Mouse (Mus musculus) limb, embryonic 11.5 days (tissue): ENCODE data around the gene Camk2g. TPM values are rescaled to one million over a fixed set of nuclear protein-coding genes. Genes with fewer than 3 reads are reported as not detected.

Experiments
- ATAC-seq: fragments of 200-750 bp; cut with Nextera tagmentation; 2 replicates; pipeline ENCODE4 v1.8.0; 2017; ENCODE audit warnings: low read depth; ENCODE audit not compliant: insufficient number of reproducible peaks, low FRiP score, low TSS enrichment
- DNase-seq: peaks from one replicate; pipeline ENCODE4 v3.0.0-alpha.2; 2015; ENCODE audit warnings: low spot score
- H3K27ac ChIP-seq: fragments of 300-500 bp; sonication (generic); replicated peaks from 2 replicates; pipeline ENCODE4 v1.5.1; 2014; ENCODE audit warnings: low read depth, mild to moderate bottlenecking, low read length
- H3K27me3 ChIP-seq: fragments of 300-500 bp; sonication (generic); 2 replicates; pipeline ENCODE4 v1.6.1; 2014; ENCODE audit warnings: mild to moderate bottlenecking, low read length, mixed read lengths; ENCODE audit not compliant: control insufficient read depth, insufficient read depth
- H3K36me3 ChIP-seq: fragments of 300-500 bp; sonication (generic); 2 replicates; pipeline ENCODE4 v1.6.1; 2014; ENCODE audit warnings: mild to moderate bottlenecking, low read length, moderate library complexity, mixed read lengths; ENCODE audit not compliant: control insufficient read depth, insufficient read depth
- H3K4me1 ChIP-seq: fragments of 300-500 bp; sonication (generic); 2 replicates; pipeline ENCODE4 v1.6.1; 2014; ENCODE audit warnings: low read length, mixed read lengths; ENCODE audit not compliant: control insufficient read depth, insufficient read depth
- H3K4me2 ChIP-seq: fragments of 300-500 bp; sonication (generic); 2 replicates; pipeline ENCODE4 v1.6.1; 2014; ENCODE audit warnings: low read depth, mild to moderate bottlenecking, moderate library complexity; ENCODE audit not compliant: severe bottlenecking
- H3K4me3 ChIP-seq: fragments of 300-500 bp; sonication (generic); 2 replicates; pipeline ENCODE4 v1.5.1; 2014; ENCODE audit warnings: low read depth, low read length
- H3K9ac ChIP-seq: fragments of 300-500 bp; sonication (generic); 2 replicates; pipeline ENCODE4 v1.6.1; 2014; ENCODE audit warnings: mild to moderate bottlenecking, low read length
- H3K9me3 ChIP-seq: fragments of 300-500 bp; sonication (generic); 2 replicates; pipeline ENCODE4 v1.6.1; 2016; ENCODE audit warnings: low read length; ENCODE audit not compliant: control insufficient read depth
- WGBS: fragments of 180-500 bp; shearing (Covaris S2); extraction: QIAGEN DNeasy Blood & Tissue Kit; methylation state at CpG from one replicate; pipeline ENCODE4 v1.1.7; 2014; 5-methylcytosine and 5-hydroxymethylcytosine counted together
- polyA plus RNA-seq: library from polyadenylated mRNA; unstranded; fragments of >200 nt; fragmentation: Nextera tagmentation; extraction: Ambion mirVana; gene quantifications from 2 replicates; pipeline ENCODE4 v1.2.1, GENCODE M21; 2014

Gene Camk2g
- polyA plus RNA-seq, 1 experiment from 2014 or later = 60.2 TPM

GRCm38 (mm10) chr14:20786020-20786419 is 7.9 kb downstream of the Camk2g start:
- Histone ChIP-seq H3K9ac (no peak overlapping the region), H3K9me3 (no peaks in the 10 kb centered on the region), H3K27me3 (no peaks in the 10 kb centered on the region), H3K4me2 (no peak overlapping the region), H3K27ac (no peak overlapping the region), H3K4me3 (no peak overlapping the region), H3K36me3 (peaks cover 12% of the 10 kb centered on the region; the same call in 1 of the 2 replicates), H3K4me1 (0 out of 2 replicates have a peak, but pooled peaks cover 8% of the 10 kb centered on the region)
- no peak for ATAC-seq
- DNase-seq = no peak
- WGBS = 87% methylated on average over 5 of the region's 5 CpGs

GRCm38 (mm10) chr14:20785231-20785630 is 8.7 kb downstream of the Camk2g start:
- WGBS = 79% methylated on average over 1 of the region's 1 CpGs
- no peak overlapping the region for H3K4me3 ChIP-seq
- H3K27me3 ChIP-seq = no peaks in the 10 kb centered on the region
- H3K27ac ChIP-seq = no peak overlapping the region
- no peak for ATAC-seq
- no peak for DNase-seq
- H3K36me3 ChIP-seq = peaks cover 12% of the 10 kb centered on the region; the same call in 1 of the 2 replicates
- H3K9ac ChIP-seq = no peak overlapping the region
- no peaks in the 10 kb centered on the region for H3K9me3 ChIP-seq
- no peak overlapping the region for H3K4me2 ChIP-seq
- H3K4me1 ChIP-seq = 0 out of 2 replicates have a peak, but pooled peaks cover 8% of the 10 kb centered on the region

GRCm38 (mm10) chr14:20784708-20785107 is 9.2 kb downstream of the Camk2g start:
- 86% methylated on average over 7 of the region's 7 CpGs for WGBS
- H3K4me1 ChIP-seq = 0 out of 2 replicates have a peak, but pooled peaks cover 8% of the 10 kb centered on the region
- DNase-seq (no peak), ATAC-seq (no peak)
- no peaks in the 10 kb centered on the region for H3K27me3 ChIP-seq
- H3K4me2 ChIP-seq = no peak overlapping the region
- H3K4me3 ChIP-seq = no peak overlapping the region
- H3K36me3 ChIP-seq = peaks cover 12% of the 10 kb centered on the region; the same call in 1 of the 2 replicates
- H3K9ac ChIP-seq = no peak overlapping the region
- H3K27ac ChIP-seq = no peak overlapping the region
- H3K9me3 ChIP-seq = no peaks in the 10 kb centered on the region

- H3K9me3 ChIP-seq = no peaks in the 10 kb centered on the region
- H3K4me2 ChIP-seq = no peak overlapping the region
- no peak for ATAC-seq
Observed at GRCm38 (mm10) chr14:20783526-20783925, 10.4 kb downstream of the Camk2g start.

GRCm38 (mm10) chr14:20782860-20783259 is 11.0 kb downstream of the Camk2g start:
- 91% methylated on average over 7 of the region's 7 CpGs for WGBS
- ATAC-seq (no peak), DNase-seq (no peak)
- no peak overlapping the region for H3K4me2 ChIP-seq
- 0 out of 2 replicates have a peak, but pooled peaks cover 8% of the 10 kb centered on the region for H3K4me1 ChIP-seq
- H3K27me3 ChIP-seq = no peaks in the 10 kb centered on the region
- H3K27ac ChIP-seq = no peak overlapping the region
- no peak overlapping the region for H3K9ac ChIP-seq
- no peaks in the 10 kb centered on the region for H3K9me3 ChIP-seq
- peaks cover 19% of the 10 kb centered on the region; the same call in 1 of the 2 replicates for H3K36me3 ChIP-seq
- H3K4me3 ChIP-seq = no peak overlapping the region

More at GRCm38 (mm10) chr14:20783526-20783925, 10.4 kb downstream of the Camk2g start:
- Histone ChIP-seq H3K27ac (no peak overlapping the region), H3K4me1 (0 out of 2 replicates have a peak, but pooled peaks cover 8% of the 10 kb centered on the region), H3K4me3 (no peak overlapping the region), H3K27me3 (no peaks in the 10 kb centered on the region), H3K36me3 (peaks cover 14% of the 10 kb centered on the region; the same call in 1 of the 2 replicates), H3K9ac (no peak overlapping the region)
- no peak for DNase-seq
- 89% methylated on average over 6 of the region's 6 CpGs for WGBS

GRCm38 (mm10) chr14:20780217-20780616 is 13.7 kb downstream of the Camk2g start:
- Histone ChIP-seq H3K4me2 (no peak overlapping the region), H3K27ac (no peak overlapping the region), H3K4me1 (peaks cover 2% of the 10 kb centered on the region; the same call in 1 of the 2 replicates), H3K9me3 (no peaks in the 10 kb centered on the region), H3K4me3 (no peak overlapping the region), H3K27me3 (no peaks in the 10 kb centered on the region), H3K9ac (no peak overlapping the region), H3K36me3 (peaks cover 19% of the 10 kb centered on the region; the same call in 1 of the 2 replicates)
- ATAC-seq = no peak
- 92% methylated on average over 8 of the region's 8 CpGs for WGBS
- no peak for DNase-seq

- WGBS = 97% methylated on average over 8 of the region's 8 CpGs
Observed at GRCm38 (mm10) chr14:20778496-20778895, 15.4 kb downstream of the Camk2g start.

GRCm38 (mm10) chr14:20775661-20776060 is 18.2 kb downstream of the Camk2g start:
- 54% methylated on average over 6 of the region's 6 CpGs for WGBS
- Histone ChIP-seq H3K9me3 (no peaks in the 10 kb centered on the region), H3K27ac (no peak overlapping the region), H3K9ac (no peak overlapping the region), H3K4me2 (no peak overlapping the region), H3K27me3 (no peaks in the 10 kb centered on the region), H3K4me1 (peaks cover 2% of the 10 kb centered on the region; the same call in 1 of the 2 replicates), H3K4me3 (no peak overlapping the region), H3K36me3 (peaks cover 11% of the 10 kb centered on the region; the same call in 1 of the 2 replicates)
- no peak for DNase-seq
- no peak for ATAC-seq

More at GRCm38 (mm10) chr14:20778496-20778895, 15.4 kb downstream of the Camk2g start:
- DNase-seq (no peak), ATAC-seq (no peak)
- peaks cover 2% of the 10 kb centered on the region; the same call in 1 of the 2 replicates for H3K4me1 ChIP-seq
- peaks cover 18% of the 10 kb centered on the region; the same call in 1 of the 2 replicates for H3K36me3 ChIP-seq
- no peak overlapping the region for H3K4me3 ChIP-seq
- no peak overlapping the region for H3K9ac ChIP-seq
- no peaks in the 10 kb centered on the region for H3K27me3 ChIP-seq
- H3K4me2 ChIP-seq = no peak overlapping the region
- no peaks in the 10 kb centered on the region for H3K9me3 ChIP-seq
- no peak overlapping the region for H3K27ac ChIP-seq
